Mouse (Mus musculus) intestine, embryonic 16.5 days (tissue): ENCODE results near the gene Aldh1a1. TPM values are rescaled to one million over a fixed set of nuclear protein-coding genes. Genes with fewer than 3 reads are reported as not detected.
A peak's percentile ranks its signal among the peaks of the same experiment; 100 is the strongest.

ENCODE experiments used
- ATAC-seq: fragments of 200-750 bp; cut with Nextera tagmentation; 2 replicates; pipeline ENCODE4 v1.8.0; 2017; ENCODE audit warnings: moderate TSS enrichment, moderate library complexity
- H3K27ac ChIP-seq: fragments of 300-500 bp; sonication (generic); 2 replicates; pipeline ENCODE4 v1.5.1; 2014; ENCODE audit warnings: mild to moderate bottlenecking, low read length
- H3K27me3 ChIP-seq: fragments of 300-500 bp; sonication (generic); replicated peaks from 2 replicates; pipeline ENCODE4 v1.6.1; 2014; ENCODE audit warnings: low read length, control low read depth, mixed read lengths; ENCODE audit not compliant: control insufficient read depth, insufficient read depth
- H3K36me3 ChIP-seq: fragments of 300-500 bp; sonication (generic); 2 replicates; pipeline ENCODE4 v1.6.1; 2014; ENCODE audit warnings: low read length, control low read depth; ENCODE audit not compliant: control insufficient read depth, insufficient read depth
- H3K4me1 ChIP-seq: fragments of 300-500 bp; sonication (generic); 2 replicates; pipeline ENCODE4 v1.6.1; 2014; ENCODE audit warnings: low read length, control low read depth, mixed read lengths; ENCODE audit not compliant: control insufficient read depth, insufficient read depth
- H3K4me2 ChIP-seq: fragments of 300-500 bp; sonication (generic); 2 replicates; pipeline ENCODE4 v1.6.1; 2014; ENCODE audit warnings: low read depth, low read length, control low read depth
- H3K4me3 ChIP-seq: fragments of 300-500 bp; sonication (generic); 2 replicates; pipeline ENCODE4 v1.5.1; 2014; ENCODE audit warnings: mild to moderate bottlenecking, low read length
- H3K9ac ChIP-seq: fragments of 300-500 bp; sonication (generic); 2 replicates; pipeline ENCODE4 v1.6.1; 2014; ENCODE audit warnings: low read depth, low read length
- H3K9me3 ChIP-seq: fragments of 300-500 bp; sonication (generic); 2 replicates; pipeline ENCODE4 v1.6.1; 2016; ENCODE audit warnings: low read length, control low read depth; ENCODE audit not compliant: control insufficient read depth
- WGBS: fragments of 180-500 bp; shearing (Covaris S2); extraction: QIAGEN DNeasy Blood & Tissue Kit; methylation state at CpG from one replicate; pipeline ENCODE4 v1.1.7; 2014; 5-methylcytosine and 5-hydroxymethylcytosine counted together
- polyA plus RNA-seq: library from polyadenylated mRNA; unstranded; fragments of >200 nt; fragmentation: Nextera tagmentation; extraction: Ambion mirVana; gene quantifications from 2 replicates; pipeline ENCODE4 v1.2.1, GENCODE M21; 2015

Gene Aldh1a1
- polyA plus RNA-seq, 1 experiment from 2014 or later = 90.5 TPM

DNA sequence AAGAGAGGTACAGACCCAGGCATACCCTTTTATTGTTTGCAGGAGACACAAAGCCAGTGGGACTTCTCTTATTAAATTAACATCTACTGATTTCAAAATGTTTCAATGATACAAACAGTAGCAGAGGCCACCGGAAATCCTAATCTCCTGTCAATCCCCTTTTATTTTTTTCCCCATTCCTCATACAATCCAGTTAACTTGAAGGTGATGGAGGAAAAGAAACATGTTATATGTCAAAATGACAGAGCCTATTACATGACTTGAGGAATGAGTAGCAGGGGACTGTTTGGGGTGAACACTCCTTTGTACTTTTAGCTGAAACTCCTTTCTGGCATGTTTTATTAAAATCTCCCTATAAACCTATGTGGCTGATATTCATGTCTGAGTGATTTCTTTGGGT, 51.3 kb downstream of the Aldh1a1 start:
- 71% methylated on average over 1 of the region's 1 CpGs for WGBS
- H3K27me3 ChIP-seq = no peaks in the 10 kb centered on the region
- no peak overlapping the region for H3K4me3 ChIP-seq
- no peaks in the 10 kb centered on the region for H3K36me3 ChIP-seq
- H3K4me2 ChIP-seq = no peak overlapping the region
- H3K4me1 ChIP-seq = no peaks in the 10 kb centered on the region
- H3K9ac ChIP-seq = no peak overlapping the region
- no peak for ATAC-seq
- no peak overlapping the region for H3K27ac ChIP-seq
- no peaks in the 10 kb centered on the region for H3K9me3 ChIP-seq

DNA sequence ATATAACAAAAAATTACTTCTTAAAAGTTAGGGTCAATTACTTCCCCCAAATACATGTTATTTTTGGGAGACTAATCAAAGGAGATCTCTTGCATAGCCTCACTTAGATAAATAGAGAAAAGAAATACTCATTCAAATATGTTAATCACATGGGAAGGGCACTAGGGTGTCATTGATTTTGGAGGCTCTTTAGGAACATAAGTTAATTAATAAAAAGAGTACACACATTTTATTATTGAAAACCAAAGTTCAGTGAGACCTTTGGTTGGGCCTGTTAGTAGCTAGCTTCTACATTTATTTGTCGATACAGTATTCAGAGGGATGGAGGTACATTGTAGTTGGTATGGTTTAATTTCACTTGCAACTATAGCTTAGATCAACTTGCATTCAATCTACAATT, 52.4 kb downstream of the Aldh1a1 start:
- Histone ChIP-seq H3K4me1 (no peaks in the 10 kb centered on the region), H3K9me3 (no peaks in the 10 kb centered on the region), H3K9ac (no peak overlapping the region), H3K36me3 (no peaks in the 10 kb centered on the region), H3K27ac (no peak overlapping the region), H3K4me2 (no peak overlapping the region), H3K4me3 (no peak overlapping the region), H3K27me3 (no peaks in the 10 kb centered on the region)
- no peak for ATAC-seq
- 90% methylated on average over 1 of the region's 1 CpGs for WGBS

DNA sequence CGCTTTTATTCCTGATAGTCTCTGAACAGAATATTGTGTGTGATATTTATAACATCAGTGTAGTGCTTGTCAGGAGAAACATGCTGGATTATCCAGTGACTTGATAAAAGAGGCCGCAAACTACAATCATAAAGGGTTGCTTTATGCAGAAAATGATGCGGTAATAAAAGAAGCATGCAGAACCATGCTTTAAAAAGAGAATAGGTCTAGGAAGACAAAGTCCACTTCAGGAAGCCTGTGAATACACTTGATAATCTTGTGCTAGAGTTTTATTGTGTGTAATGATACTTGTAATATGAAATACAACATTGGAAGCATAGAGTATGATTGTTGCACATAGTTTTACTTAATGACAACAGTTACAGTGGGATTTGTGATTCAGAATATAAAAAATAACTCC, 54.5 kb downstream of the Aldh1a1 start:
- Histone ChIP-seq H3K27ac (no peak overlapping the region), H3K4me2 (no peak overlapping the region), H3K4me1 (no peaks in the 10 kb centered on the region), H3K36me3 (no peaks in the 10 kb centered on the region), H3K27me3 (no peaks in the 10 kb centered on the region), H3K4me3 (no peak overlapping the region), H3K9ac (no peak overlapping the region), H3K9me3 (no peaks in the 10 kb centered on the region)
- peak; percentile 91 for ATAC-seq
- WGBS = 62% methylated on average over 3 of the region's 3 CpGs

DNA sequence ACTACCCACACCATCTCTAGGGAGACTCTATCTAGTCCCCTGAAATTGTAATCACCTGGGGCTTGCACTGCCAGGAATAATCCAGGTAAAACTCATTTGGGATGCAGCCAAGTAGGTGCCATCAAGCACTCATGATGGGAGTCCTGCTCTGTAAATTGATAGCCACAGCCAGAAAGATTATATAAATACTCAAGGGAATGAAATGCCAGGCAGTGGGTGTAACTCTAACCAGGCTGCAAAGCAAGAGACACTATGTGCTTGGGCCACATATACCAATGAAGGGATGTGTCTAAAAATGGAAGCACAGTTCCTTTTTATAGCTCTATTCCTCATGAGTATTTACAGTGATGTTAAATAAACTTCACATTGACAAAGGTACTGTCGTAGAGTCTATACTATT, 56.9 kb downstream of the Aldh1a1 start:
- no peak overlapping the region for H3K27ac ChIP-seq
- no peak overlapping the region for H3K9ac ChIP-seq
- 59% methylated on average over 1 of the region's 1 CpGs for WGBS
- no peaks in the 10 kb centered on the region for H3K9me3 ChIP-seq
- no peaks in the 10 kb centered on the region for H3K27me3 ChIP-seq
- H3K4me1 ChIP-seq = no peaks in the 10 kb centered on the region; the same call in 1 of the 2 replicates
- no peak overlapping the region for H3K4me3 ChIP-seq
- no peak for ATAC-seq
- no peaks in the 10 kb centered on the region for H3K36me3 ChIP-seq
- no peak overlapping the region for H3K4me2 ChIP-seq

DNA sequence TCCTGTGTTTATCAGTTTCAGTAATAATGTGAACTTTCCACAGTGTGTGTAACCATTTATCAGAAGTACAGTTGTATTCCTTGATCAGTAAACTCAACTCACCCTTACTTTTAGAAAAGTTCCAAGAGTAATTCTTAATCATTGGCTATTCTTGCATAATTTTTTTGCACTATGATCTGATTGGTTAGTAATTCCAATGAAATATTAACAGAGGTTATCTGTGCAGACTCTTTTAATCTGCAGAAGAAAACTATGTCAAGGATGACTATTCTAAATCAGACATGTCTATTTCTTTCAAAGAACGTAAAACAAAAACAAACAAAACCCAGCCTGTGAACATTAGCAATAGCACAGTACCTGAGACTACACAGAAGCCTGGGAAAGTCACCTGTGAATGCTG, 62.9 kb downstream of the Aldh1a1 start:
- Histone ChIP-seq H3K27me3 (no peaks in the 10 kb centered on the region), H3K9ac (no peak overlapping the region), H3K4me1 (peaks cover 9% of the 10 kb centered on the region), H3K9me3 (no peaks in the 10 kb centered on the region), H3K27ac (no peak overlapping the region), H3K4me3 (no peak overlapping the region), H3K36me3 (no peaks in the 10 kb centered on the region), H3K4me2 (no peak overlapping the region)
- WGBS = 52% methylated on average over 1 of the region's 1 CpGs
- 0 out of 2 replicates have a peak, but pooled peaks have one; percentile 17 for ATAC-seq

DNA sequence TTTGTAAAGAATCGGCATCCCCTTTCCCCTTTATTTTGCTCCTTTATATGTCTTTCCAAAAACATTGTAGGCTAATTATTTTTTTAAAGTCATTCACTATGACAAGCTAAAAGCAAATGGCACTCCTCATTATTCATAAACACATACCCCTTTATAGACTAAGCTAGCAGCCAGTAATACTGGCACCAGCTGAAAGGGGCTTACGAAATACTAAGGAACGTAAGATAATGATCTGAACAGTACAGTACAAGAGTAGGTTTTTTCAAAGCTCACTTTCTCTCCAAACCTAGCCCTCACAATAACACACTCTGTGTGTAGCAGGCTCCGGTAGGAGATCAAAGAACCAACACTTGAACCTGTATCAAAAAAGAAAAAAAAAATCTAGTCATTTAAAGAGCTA, 64.7 kb downstream of the Aldh1a1 start:
- Histone ChIP-seq H3K36me3 (no peaks in the 10 kb centered on the region), H3K4me1 (peaks cover 9% of the 10 kb centered on the region), H3K27ac (no peak overlapping the region), H3K27me3 (no peaks in the 10 kb centered on the region), H3K4me2 (no peak overlapping the region), H3K4me3 (no peak overlapping the region), H3K9me3 (no peaks in the 10 kb centered on the region), H3K9ac (no peak overlapping the region)
- ATAC-seq = no peak
- WGBS = 68% methylated on average over 4 of the region's 4 CpGs

DNA sequence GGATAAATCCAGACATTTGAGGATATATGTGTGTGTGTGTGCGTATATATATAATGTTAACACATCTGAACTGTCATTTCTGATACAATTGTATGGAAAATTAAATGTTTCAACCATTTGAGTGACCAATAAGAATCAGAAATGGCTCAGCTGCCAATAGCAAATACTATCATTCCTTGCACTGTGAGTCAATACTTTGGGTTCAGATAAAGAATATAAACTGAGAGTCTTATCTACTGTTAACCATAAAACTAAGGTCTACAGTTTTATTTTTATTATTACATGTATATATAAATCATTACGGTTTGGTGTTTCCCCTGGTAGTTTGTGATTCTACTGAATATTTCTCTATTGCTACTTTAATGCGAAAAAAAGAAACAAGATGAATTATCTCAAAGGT, 65.6 kb downstream of the Aldh1a1 start:
- Histone ChIP-seq H3K4me1 (peaks cover 9% of the 10 kb centered on the region), H3K4me2 (no peak overlapping the region), H3K27me3 (no peaks in the 10 kb centered on the region), H3K36me3 (no peaks in the 10 kb centered on the region), H3K9ac (no peak overlapping the region), H3K4me3 (no peak overlapping the region), H3K9me3 (no peaks in the 10 kb centered on the region), H3K27ac (no peak overlapping the region)
- 78% methylated on average over 3 of the region's 3 CpGs for WGBS
- ATAC-seq = no peak

DNA sequence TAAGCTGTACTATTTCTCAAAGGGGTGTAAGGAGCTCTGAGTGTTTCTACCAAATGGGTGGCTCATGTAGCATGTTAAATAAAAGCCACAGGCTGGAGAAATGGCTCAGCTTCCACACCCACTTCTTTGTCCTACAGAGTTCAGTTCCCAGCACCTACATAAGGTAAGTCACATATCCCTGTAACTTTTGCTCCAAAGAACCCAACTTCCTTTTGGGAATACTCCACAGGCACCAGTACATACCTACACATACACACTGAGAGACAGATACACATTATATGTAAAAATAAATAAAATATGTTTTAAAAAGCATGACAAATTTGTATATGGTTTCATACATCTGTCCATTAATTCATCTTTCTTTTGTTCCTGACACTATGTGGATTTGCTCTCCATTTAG, 66.0 kb downstream of the Aldh1a1 start:
- no peaks in the 10 kb centered on the region for H3K27me3 ChIP-seq
- H3K9me3 ChIP-seq = no peaks in the 10 kb centered on the region
- no peak overlapping the region for H3K9ac ChIP-seq
- H3K27ac ChIP-seq = no peak overlapping the region
- peak; percentile 17; the same call in 1 of the 2 replicates for ATAC-seq
- no peak overlapping the region for H3K4me3 ChIP-seq
- H3K4me1 ChIP-seq = peaks cover 9% of the 10 kb centered on the region
- no peak overlapping the region for H3K4me2 ChIP-seq
- no peaks in the 10 kb centered on the region for H3K36me3 ChIP-seq

DNA sequence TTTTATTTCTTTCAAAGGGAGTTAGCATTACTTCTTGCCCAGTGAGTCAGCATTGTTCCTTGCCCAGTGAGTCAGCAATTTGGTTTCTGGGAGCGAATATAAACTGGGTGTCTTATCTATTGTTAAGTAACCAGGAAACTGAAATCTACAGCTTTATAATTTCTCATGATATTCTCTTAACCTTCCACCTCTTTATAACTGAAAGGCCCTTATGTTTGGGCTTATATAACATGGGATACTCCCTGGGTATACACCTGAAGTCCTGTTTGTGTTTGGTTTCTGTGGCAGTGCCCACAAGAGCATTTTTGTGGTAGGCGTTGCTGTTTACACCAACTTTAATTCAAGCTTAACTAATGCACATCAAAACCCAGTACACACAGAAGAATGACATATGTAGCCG, 66.4 kb downstream of the Aldh1a1 start:
- H3K27ac ChIP-seq = 0 out of 2 replicates have a peak overlapping the region, but pooled peaks have one; percentile 9
- no peaks in the 10 kb centered on the region for H3K9me3 ChIP-seq
- H3K36me3 ChIP-seq = no peaks in the 10 kb centered on the region
- peaks cover 9% of the 10 kb centered on the region for H3K4me1 ChIP-seq
- no peak overlapping the region for H3K9ac ChIP-seq
- ATAC-seq = peak; percentile 76
- H3K4me3 ChIP-seq = no peak overlapping the region
- no peak overlapping the region for H3K4me2 ChIP-seq
- 70% methylated on average over 3 of the region's 3 CpGs for WGBS
- no peaks in the 10 kb centered on the region for H3K27me3 ChIP-seq

DNA sequence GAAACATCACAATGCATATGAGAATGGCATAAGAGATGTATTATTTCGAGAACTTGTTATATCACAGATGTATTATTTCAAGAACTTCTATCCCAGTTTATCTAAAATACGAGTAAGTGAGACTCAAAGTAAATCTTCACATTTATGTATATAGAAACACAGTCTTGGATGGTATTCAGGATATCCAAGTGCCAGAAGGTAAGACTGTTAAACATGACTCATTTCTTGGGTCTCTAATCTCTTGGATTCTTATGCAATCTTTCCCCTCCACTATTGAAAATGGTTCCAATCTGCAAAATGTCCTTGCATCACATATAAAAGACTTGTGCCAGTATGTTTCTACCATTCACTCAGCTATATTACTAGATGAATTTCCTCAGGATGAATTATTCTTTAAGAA, 67.4 kb downstream of the Aldh1a1 start:
- Histone ChIP-seq H3K4me2 (no peak overlapping the region), H3K4me1 (peaks cover 9% of the 10 kb centered on the region), H3K4me3 (no peak overlapping the region), H3K9me3 (no peaks in the 10 kb centered on the region), H3K9ac (no peak overlapping the region), H3K36me3 (no peaks in the 10 kb centered on the region), H3K27me3 (no peaks in the 10 kb centered on the region), H3K27ac (no peak overlapping the region)
- 61% methylated on average over 2 of the region's 2 CpGs for WGBS
- ATAC-seq = no peak
